Mouse (Mus musculus) CH12.LX (cell line): ENCODE data around the gene Plcz1. TPM values are rescaled to one million over a fixed set of nuclear protein-coding genes. Genes with fewer than 3 reads are reported as not detected.

Source experiments
- DNase-seq: peaks from one replicate; pipeline ENCODE4 v3.0.0-alpha.2; 2013; ENCODE audit errors: extremely low read depth
- H3K27ac ChIP-seq: 2 replicates; pipeline ENCODE4 v1.5.1; 2012; ENCODE audit warnings: low read depth, mild to moderate bottlenecking, control low read depth, moderate library complexity; ENCODE audit not compliant: insufficient read depth
- H3K27me3 ChIP-seq: replicated peaks from 2 replicates; pipeline ENCODE3; 2012; ENCODE audit warnings: inconsistent platforms
- H3K36me3 ChIP-seq, 2 experiments: replicated peaks in 1 of 2; 2 replicates each; pipeline versions ENCODE3 to v1.6.1; 2012; ENCODE audit warnings: inconsistent platforms in 1 of 2, low read length in 1 of 2, mild to moderate bottlenecking in 1 of 2, mixed read lengths in 1 of 2, moderate library complexity in 1 of 2; ENCODE audit not compliant: control insufficient read depth in 1 of 2, insufficient read depth in 1 of 2
- H3K4me1 ChIP-seq, 2 experiments: 2 replicates each; pipeline ENCODE4 v1.6.1; 2012; ENCODE audit warnings: inconsistent platforms in 1 of 2, moderate library complexity in 1 of 2; ENCODE audit not compliant: insufficient read depth in 2 of 2, control insufficient read depth in 1 of 2
- H3K4me2 ChIP-seq: 2 replicates; pipeline ENCODE4 v1.6.1; 2012; ENCODE audit warnings: low read depth, mild to moderate bottlenecking, control low read depth; ENCODE audit not compliant: poor library complexity, insufficient read depth, severe bottlenecking
- H3K4me3 ChIP-seq, 3 experiments: fragments of 150-350 bp in 1 of 3; sonication (generic) in 1 of 3; replicated peaks in 1 of 3; 2 replicates each; pipeline versions ENCODE3 to v1.5.1; 2011 to 2012; ENCODE audit warnings: low read depth in 2 of 3, low read length in 2 of 3, mild to moderate bottlenecking in 2 of 3, moderate library complexity in 2 of 3, control low read depth in 1 of 3, improper control_type of control experiment in 1 of 3, inconsistent platforms in 1 of 3, mixed read lengths in 1 of 3; ENCODE audit not compliant: poor library complexity in 1 of 3
- H3K79me2 ChIP-seq: replicated peaks from 2 replicates; pipeline ENCODE4 v1.6.1; 2012; ENCODE audit warnings: mild to moderate bottlenecking, moderate library complexity; ENCODE audit not compliant: control insufficient read depth, poor library complexity, insufficient read depth, severe bottlenecking; ENCODE audit errors: extremely low read depth
- H3K9ac ChIP-seq: 2 replicates; pipeline ENCODE4 v1.6.1; 2012; ENCODE audit warnings: low read depth, mild to moderate bottlenecking, control low read depth, moderate library complexity; ENCODE audit not compliant: insufficient read depth
- H3K9me3 ChIP-seq: replicated peaks from 2 replicates; pipeline ENCODE3; 2012; ENCODE audit warnings: low read length, inconsistent platforms, mixed read lengths
- BHLHE40 ChIP-seq: IDR thresholded peaks from 2 replicates; pipeline ENCODE4 v1.6.1; 2011; ENCODE audit warnings: mild to moderate bottlenecking, low read depth, low read length, improper control_type of control experiment
- CTCF ChIP-seq, 2 experiments: IDR thresholded peaks in 1 of 2; conservative IDR thresholded peaks in 1 of 2; 2 replicates each; pipeline ENCODE4 v1.5.1; 2011 to 2012; ENCODE audit warnings: low read depth in 2 of 2, low read length in 2 of 2, improper control_type of control experiment in 1 of 2, inconsistent platforms in 1 of 2, mild to moderate bottlenecking in 1 of 2, moderate library complexity in 1 of 2
- E2F4 ChIP-seq: IDR thresholded peaks from 2 replicates; pipeline ENCODE4 v1.6.1; 2011; ENCODE audit warnings: low read depth, low read length, improper control_type of control experiment; ENCODE audit not compliant: insufficient replicate concordance
- EP300 ChIP-seq: IDR thresholded peaks from 2 replicates; pipeline ENCODE4 v1.6.1; 2011; ENCODE audit warnings: low read length, improper control_type of control experiment
- ETS1 ChIP-seq: conservative IDR thresholded peaks from 2 replicates; pipeline ENCODE4 v1.6.1; 2012; ENCODE audit warnings: low read depth, mild to moderate bottlenecking, inconsistent platforms, low read length, improper control_type of control experiment, moderate library complexity
- JUN ChIP-seq: IDR thresholded peaks from 2 replicates; pipeline ENCODE4 v1.6.1; 2011; ENCODE audit warnings: low read depth, mild to moderate bottlenecking, low read length, improper control_type of control experiment, moderate library complexity; ENCODE audit not compliant: insufficient read depth
- JUND ChIP-seq: conservative IDR thresholded peaks from 2 replicates; pipeline ENCODE4 v1.6.1; 2011; ENCODE audit warnings: low read depth, low read length, improper control_type of control experiment
- KAT2A ChIP-seq: IDR thresholded peaks from 2 replicates; pipeline ENCODE4 v1.6.1; 2012; ENCODE audit warnings: low read length, improper control_type of control experiment, inconsistent platforms; ENCODE audit not compliant: insufficient replicate concordance
- MAFK ChIP-seq: IDR thresholded peaks from 2 replicates; pipeline ENCODE4 v1.6.1; 2011; ENCODE audit warnings: low read length, improper control_type of control experiment; ENCODE audit not compliant: insufficient replicate concordance
- MAX ChIP-seq: IDR thresholded peaks from 2 replicates; pipeline ENCODE4 v1.6.1; 2011; ENCODE audit warnings: low read length, improper control_type of control experiment
- MXI1 ChIP-seq: IDR thresholded peaks from 2 replicates; pipeline ENCODE4 v1.6.1; 2011; ENCODE audit warnings: mild to moderate bottlenecking, low read depth, low read length, improper control_type of control experiment
- MYC ChIP-seq: IDR thresholded peaks from 2 replicates; pipeline ENCODE4 v1.6.1; 2011; ENCODE audit warnings: low read depth, mild to moderate bottlenecking, improper control_type of control experiment, low read length
- NELFE ChIP-seq: IDR thresholded peaks from 2 replicates; pipeline ENCODE4 v1.6.1; 2011; ENCODE audit warnings: low read depth, low read length, improper control_type of control experiment
- POLR2A ChIP-seq: IDR thresholded peaks from 2 replicates; pipeline ENCODE4 v1.6.1; 2011; ENCODE audit warnings: low read depth, mild to moderate bottlenecking, improper control_type of control experiment, low read length
- POLR2AphosphoS2 ChIP-seq: IDR thresholded peaks from 2 replicates; pipeline ENCODE4 v1.6.1; 2011; ENCODE audit warnings: low read depth, low read length, improper control_type of control experiment
- RAD21 ChIP-seq: IDR thresholded peaks from 2 replicates; pipeline ENCODE4 v1.6.1; 2011; ENCODE audit warnings: low read depth, mild to moderate bottlenecking, low read length, improper control_type of control experiment, moderate library complexity
- RCOR1 ChIP-seq: conservative IDR thresholded peaks from 2 replicates; pipeline ENCODE4 v1.6.1; 2012; ENCODE audit warnings: low read depth, mild to moderate bottlenecking, inconsistent platforms, low read length, improper control_type of control experiment
- SMC3 ChIP-seq: IDR thresholded peaks from 2 replicates; pipeline ENCODE4 v1.6.1; 2011; ENCODE audit warnings: low read depth, low read length, improper control_type of control experiment
- TCF12 ChIP-seq: IDR thresholded peaks from 2 replicates; pipeline ENCODE4 v1.6.1; 2014; ENCODE audit warnings: low read depth, mild to moderate bottlenecking, inconsistent platforms, low read length, improper control_type of control experiment
- UBTF ChIP-seq: IDR thresholded peaks from 2 replicates; pipeline ENCODE4 v1.6.1; 2012; ENCODE audit warnings: low read depth, mild to moderate bottlenecking, inconsistent platforms, low read length, improper control_type of control experiment, moderate library complexity
- ZC3H11A ChIP-seq: IDR thresholded peaks from 2 replicates; pipeline ENCODE4 v1.6.1; 2012; ENCODE audit warnings: low read depth, mild to moderate bottlenecking, inconsistent platforms, low read length, improper control_type of control experiment
- ZKSCAN1 ChIP-seq: IDR thresholded peaks from 2 replicates; pipeline ENCODE4 v1.6.1; 2012; ENCODE audit warnings: low read depth, inconsistent platforms, low read length, improper control_type of control experiment, borderline replicate concordance
- ZNF384 ChIP-seq: IDR thresholded peaks from 2 replicates; pipeline ENCODE4 v1.6.1; 2012; ENCODE audit warnings: low read depth, low read length, improper control_type of control experiment, inconsistent platforms
- dilution Hi-C: fragments of 300-500 bp; cut with MboI; formaldehyde crosslinking; loops from 2 replicates; pipeline ENCODE4 v1.14.3; 2020; ENCODE audit warnings: low sequenced_read_pairs; ENCODE audit not compliant: extremely low pct_unique_long_range_greater_than_20kb, extremely low pct_ligation_motif_present
- in situ Hi-C: fragments of 300-500 bp; cut with MboI; formaldehyde crosslinking; loops from 3 replicates; pipeline ENCODE4 v1.14.3; 2019; ENCODE audit warnings: low sequenced_read_pairs, low pct_ligation_motif_present, low pct_unique_long_range_greater_than_20kb, mixed read lengths
- polyA plus RNA-seq: library from polyadenylated mRNA; unstranded; fragments of >175 nt; gene quantifications from 2 replicates; pipeline ENCODE4 v1.2.1, GENCODE M21; 2012; ENCODE audit warnings: low read depth; ENCODE audit not compliant: insufficient read length
- total RNA-seq, 2 experiments: library from RNA; depleted of rRNA; stranded (reverse); fragments of 300-350 nt in 1 of 2; fragments of >200 nt in 1 of 2; gene quantifications; 2 replicates each; pipeline ENCODE4 v1.2.3; 2012 to 2014

Plcz1 gene
- total and polyA plus RNA-seq, 3 experiments: not detected

- Histone ChIP-seq H3K4me3 (no peak overlapping the region), H3K36me3 (no peaks in the 10 kb centered on the region), H3K4me1 (no peaks in the 10 kb centered on the region), H3K27me3 (no peaks in the 10 kb centered on the region)
- DNase-seq: no peak
- dilution Hi-C loops: no loop called here
- TF ChIP-seq MYC (no peak), ZNF384 (no peak), SMC3 (no peak), JUN (no peak), ETS1 (no peak), ZKSCAN1 (no peak), MAFK (no peak), NELFE (no peak), ZC3H11A (no peak), JUND (no peak), KAT2A (no peak), MAX (no peak), POLR2A (no peak), UBTF (no peak), EP300 (no peak), RAD21 (no peak)
- TF ChIP-seq, all 38 proteins: peak for 0
- H3K4me2 ChIP-seq: no peak overlapping the region
- H3K27ac ChIP-seq: no peak overlapping the region
- peaks cover 72% of the 10 kb centered on the region for H3K9me3 ChIP-seq
- H3K79me2 ChIP-seq: no peaks in the 10 kb centered on the region
- in situ Hi-C loops: no loop called here
- no peak overlapping the region for H3K9ac ChIP-seq
Measured at GRCm38 (mm10) chr6:140054271-140054928, 13.1 kb upstream of the Plcz1 start.

GRCm38 (mm10) chr6:140051476-140051875 is 10.2 kb upstream of the Plcz1 start:
- Histone ChIP-seq H3K36me3 (no peaks in the 10 kb centered on the region), H3K9ac (no peak overlapping the region), H3K27me3 (no peaks in the 10 kb centered on the region), H3K4me3 (no peak overlapping the region), H3K4me2 (no peak overlapping the region), H3K79me2 (no peaks in the 10 kb centered on the region), H3K27ac (no peak overlapping the region), H3K4me1 (no peaks in the 10 kb centered on the region), H3K9me3 (peaks cover 68% of the 10 kb centered on the region)
- dilution Hi-C loops (no loop called here), in situ Hi-C loops (no loop called here)
- TF ChIP-seq JUND (no peak), BHLHE40 (no peak), MXI1 (no peak), ETS1 (no peak), POLR2AphosphoS2 (no peak), E2F4 (no peak), NELFE (no peak), CTCF (conservative IDR thresholded peaks at IDR 0.05 in 1 of 2, IDR thresholded peaks at IDR 0.05 in 1 of 2; ENCODE audit: low read depth in 2 of 2, low read length in 2 of 2) (no peak), TCF12 (no peak), RCOR1 (no peak)
- no peak for DNase-seq
